Mouse (Mus musculus) megakaryocyte, embryonic 14.5 days (primary cell): ENCODE results near the gene Ifi205.

Experiments used
- FLI1 ChIP-seq: IDR thresholded peaks from 2 replicates; pipeline ENCODE4 v1.6.1; 2012; ENCODE audit warnings: low read length, inconsistent platforms, mixed read lengths
- GATA1 ChIP-seq: IDR thresholded peaks from 3 replicates; pipeline ENCODE4 v1.6.1; 2012; ENCODE audit warnings: mixed read lengths, low read length, inconsistent platforms, borderline replicate concordance

DNA sequence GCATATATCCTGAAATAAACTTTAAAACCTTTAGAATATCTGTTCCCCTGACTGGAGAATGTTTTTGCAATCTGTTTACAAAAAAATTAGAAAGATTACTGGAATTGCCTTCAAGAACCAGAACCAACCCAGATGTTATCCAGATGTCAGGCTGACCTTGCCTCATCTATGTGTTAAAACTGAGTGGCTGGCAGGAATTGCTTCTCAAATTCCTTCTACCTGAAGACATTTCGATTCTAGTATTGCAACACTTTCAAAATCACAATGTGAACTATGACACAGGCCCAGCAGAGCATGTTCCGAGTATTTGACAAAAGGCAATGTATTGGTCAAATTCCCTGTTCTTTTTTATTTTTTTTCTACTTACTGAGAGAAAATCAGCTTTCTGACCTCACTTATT lies 12.8 kb upstream of the Ifi205 start:
- no peak for TF ChIP-seq FLI1
- no peak for TF ChIP-seq GATA1
